Mouse (Mus musculus) liver, embryonic 14.5 days (tissue): ENCODE measurements at regions not wholly inside any gene's neighbourhood (a gene's known extent, or its start where the extent isn't known, plus 50 kb on each side); places are given as distances from the start of the nearest gene placed in this dataset.

ENCODE experiments used
- ATAC-seq: fragments of 200-750 bp; cut with Nextera tagmentation; 2 replicates; pipeline ENCODE4 v1.8.0; 2017; ENCODE audit warnings: moderate number of reproducible peaks, mild to moderate bottlenecking, moderate library complexity; ENCODE audit not compliant: insufficient read depth
- DNase-seq, 3 experiments: peaks; one replicate each; pipeline ENCODE4 v3.0.0-alpha.2; 2012 to 2013; ENCODE audit warnings: low read depth in 3 of 3, low spot score in 3 of 3
- H3K27ac ChIP-seq: fragments of 300-500 bp; sonication (generic); 2 replicates; pipeline ENCODE4 v1.5.1; 2014; ENCODE audit warnings: moderate library complexity, mild to moderate bottlenecking, control low read depth, inconsistent platforms
- H3K27me3 ChIP-seq: fragments of 300-500 bp; sonication (generic); 2 replicates; pipeline ENCODE4 v1.6.1; 2014; ENCODE audit warnings: mild to moderate bottlenecking, low read length, moderate library complexity; ENCODE audit not compliant: control insufficient read depth, insufficient read depth
- H3K36me3 ChIP-seq: fragments of 300-500 bp; sonication (generic); replicated peaks from 2 replicates; pipeline ENCODE4 v1.6.1; 2014; ENCODE audit warnings: low read depth; ENCODE audit not compliant: control insufficient read depth, insufficient read depth
- H3K4me1 ChIP-seq, 2 experiments: fragments of 200-500 bp in 1 of 2; fragments of 300-500 bp in 1 of 2; sonication (generic) in 1 of 2; replicated peaks; 2 replicates each; pipeline ENCODE4 v1.6.1; 2012 to 2014; ENCODE audit warnings: antibody characterized with exemption in 1 of 2, inconsistent platforms in 1 of 2, low read length in 1 of 2; ENCODE audit not compliant: control insufficient read depth in 2 of 2, insufficient read depth in 2 of 2
- H3K4me2 ChIP-seq: fragments of 300-500 bp; sonication (generic); 2 replicates; pipeline ENCODE4 v1.6.1; 2014; ENCODE audit warnings: low read depth, mild to moderate bottlenecking, control low read depth, moderate library complexity
- H3K4me3 ChIP-seq, 2 experiments: fragments of 200-500 bp in 1 of 2; fragments of 300-500 bp in 1 of 2; sonication (generic) in 1 of 2; 2 replicates each; pipeline ENCODE4 v1.5.1; 2012 to 2014; ENCODE audit warnings: low read depth in 2 of 2, low read length in 2 of 2, mild to moderate bottlenecking in 2 of 2, control low read depth in 1 of 2, inconsistent platforms in 1 of 2, moderate library complexity in 1 of 2; ENCODE audit not compliant: insufficient read depth in 1 of 2
- H3K9ac ChIP-seq: fragments of 300-500 bp; sonication (generic); replicated peaks from 2 replicates; pipeline ENCODE4 v1.6.1; 2014; ENCODE audit warnings: mild to moderate bottlenecking, control low read depth, moderate library complexity
- H3K9me3 ChIP-seq: fragments of 300-500 bp; sonication (generic); 2 replicates; pipeline ENCODE4 v1.6.1; 2016; ENCODE audit warnings: low read length, mixed read lengths; ENCODE audit not compliant: control insufficient read depth
- CTCF ChIP-seq: IDR thresholded peaks from 2 replicates; pipeline ENCODE4 v1.5.1; 2016; ENCODE audit warnings: antibody characterized with exemption, low read depth, control low read depth
- EP300 ChIP-seq: IDR thresholded peaks from 2 replicates; pipeline ENCODE4 v1.6.1; 2016; ENCODE audit warnings: antibody characterized with exemption, low read depth
- WGBS: fragments of 180-500 bp; shearing (Covaris S2); extraction: QIAGEN DNeasy Blood & Tissue Kit; methylation state at CpG from one replicate; pipeline ENCODE4 v1.1.7; 2014; ENCODE audit not compliant: insufficient replicate concordance; 5-methylcytosine and 5-hydroxymethylcytosine counted together

GRCm38 (mm10) chr1:154255971-154256370 lies 55.0 kb downstream of the Zfp648 start:
- Histone ChIP-seq H3K4me3 (no peak overlapping the region), H3K27me3 (no peaks in the 10 kb centered on the region), H3K4me2 (no peak overlapping the region), H3K4me1 (no peaks in the 10 kb centered on the region), H3K27ac (no peak overlapping the region), H3K36me3 (no peaks in the 10 kb centered on the region), H3K9me3 (no peaks in the 10 kb centered on the region), H3K9ac (no peak overlapping the region)
- no peak for ATAC-seq
- no peak for TF ChIP-seq EP300
- no peak for DNase-seq
- 54% methylated on average over 1 of the region's 1 CpGs for WGBS

- WGBS = 73% methylated on average over 15 of the region's 15 CpGs
These were observed 55.8 kb downstream of the Zfp648 start for GRCm38 (mm10) chr1:154256811-154257210.

GRCm38 (mm10) chr1:154258511-154258910 lies 57.5 kb downstream of the Zfp648 start:
- H3K4me3 ChIP-seq = no peak overlapping the region
- no peak overlapping the region for H3K9ac ChIP-seq
- H3K36me3 ChIP-seq = no peaks in the 10 kb centered on the region
- no peak for DNase-seq
- no peak overlapping the region for H3K27ac ChIP-seq
- H3K4me1 ChIP-seq = no peaks in the 10 kb centered on the region
- TF ChIP-seq CTCF (no peak), EP300 (no peak)
- no peaks in the 10 kb centered on the region for H3K27me3 ChIP-seq
- ATAC-seq = no peak
- H3K4me2 ChIP-seq = no peak overlapping the region
- 47% methylated on average over 3 of the region's 3 CpGs for WGBS
- H3K9me3 ChIP-seq = no peaks in the 10 kb centered on the region

More at GRCm38 (mm10) chr1:154256811-154257210, 55.8 kb downstream of the Zfp648 start:
- Histone ChIP-seq H3K27ac (no peak overlapping the region), H3K9me3 (no peaks in the 10 kb centered on the region), H3K4me3 (no peak overlapping the region), H3K4me2 (no peak overlapping the region), H3K36me3 (no peaks in the 10 kb centered on the region), H3K27me3 (no peaks in the 10 kb centered on the region), H3K9ac (no peak overlapping the region), H3K4me1 (no peaks in the 10 kb centered on the region)
- no peak for DNase-seq
- ATAC-seq = no peak
- TF ChIP-seq EP300 (no peak), CTCF (no peak)

DNA sequence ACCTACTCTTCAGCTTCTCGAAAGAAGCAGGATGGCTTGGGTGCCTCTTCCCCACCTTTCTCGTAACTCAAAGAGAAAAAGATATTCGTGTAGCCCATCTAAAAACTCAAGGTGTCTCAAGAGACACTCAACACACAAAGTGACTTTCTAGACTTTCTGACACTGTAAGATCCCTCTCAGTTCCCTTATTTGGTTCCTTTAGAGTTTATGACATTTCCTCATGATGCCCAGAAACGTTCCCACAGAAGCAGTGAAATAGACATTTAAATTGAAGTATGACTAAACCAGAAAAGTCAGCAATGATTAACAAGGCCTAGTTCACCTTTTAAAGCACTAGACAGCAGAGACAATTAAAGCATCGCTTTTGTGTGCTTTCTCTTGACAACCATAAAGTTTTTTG lies 59.4 kb downstream of the Zfp648 start:
- H3K4me3 ChIP-seq = no peak overlapping the region
- no peak for TF ChIP-seq CTCF
- no peak for TF ChIP-seq EP300
- H3K36me3 ChIP-seq = no peaks in the 10 kb centered on the region
- H3K27ac ChIP-seq = no peak overlapping the region
- H3K9me3 ChIP-seq = no peaks in the 10 kb centered on the region
- H3K4me2 ChIP-seq = no peak overlapping the region
- WGBS = 54% methylated on average over 5 of the region's 5 CpGs
- H3K9ac ChIP-seq = no peak overlapping the region
- DNase-seq (no peak), ATAC-seq (no peak)
- H3K27me3 ChIP-seq = no peaks in the 10 kb centered on the region
- no peaks in the 10 kb centered on the region for H3K4me1 ChIP-seq

- H3K27me3 ChIP-seq = no peaks in the 10 kb centered on the region
- H3K9me3 ChIP-seq = no peaks in the 10 kb centered on the region
- H3K36me3 ChIP-seq = no peaks in the 10 kb centered on the region
- no peak overlapping the region for H3K27ac ChIP-seq
- no peak overlapping the region for H3K9ac ChIP-seq
- peak; percentile 74 for TF ChIP-seq CTCF
- no peak for TF ChIP-seq EP300
- H3K4me3 ChIP-seq = no peak overlapping the region
- 12% methylated on average over 8 of the region's 8 CpGs for WGBS
- no peak for DNase-seq
- no peak overlapping the region for H3K4me2 ChIP-seq
- ATAC-seq = no peak
- H3K4me1 ChIP-seq = no peaks in the 10 kb centered on the region
These were observed 80.5 kb downstream of the Zfp648 start for GRCm38 (mm10) chr1:154281438-154281837.
